Mouse (Mus musculus) bone marrow macrophage, adult 2 months (primary cell): ENCODE results near the gene Gcm1.

Experiments used
- CTCF ChIP-seq: IDR thresholded peaks from 2 replicates; pipeline ENCODE4 v1.5.1; 2012; ENCODE audit warnings: low read depth, mild to moderate bottlenecking, low read length, moderate library complexity
- POLR2A ChIP-seq: IDR thresholded peaks from 2 replicates; pipeline ENCODE4 v1.6.1; 2012; ENCODE audit warnings: mild to moderate bottlenecking, low read depth, low read length, borderline replicate concordance

GRCm38 (mm10) chr9:78073713-78074340, 22.1 kb downstream of the Gcm1 start:
- TF ChIP-seq CTCF (no peak), POLR2A (no peak)
